Mouse (Mus musculus) hindbrain, embryonic 16.5 days (tissue): ENCODE data around the gene Dynll1. TPM values are rescaled to one million over a fixed set of nuclear protein-coding genes. Genes with fewer than 3 reads are reported as not detected.

ENCODE experiments used
- ATAC-seq: fragments of 200-750 bp; cut with Nextera tagmentation; 2 replicates; pipeline ENCODE4 v1.8.0; 2017; ENCODE audit warnings: moderate TSS enrichment, moderate library complexity
- H3K27ac ChIP-seq: fragments of 300-500 bp; sonication (generic); 2 replicates; pipeline ENCODE4 v1.5.1; 2014; ENCODE audit warnings: low read depth, mild to moderate bottlenecking, control low read depth, low read length, moderate library complexity
- H3K27me3 ChIP-seq: fragments of 300-500 bp; sonication (generic); replicated peaks from 2 replicates; pipeline ENCODE4 v1.6.1; 2014; ENCODE audit warnings: low read length; ENCODE audit not compliant: control insufficient read depth, insufficient read depth
- H3K36me3 ChIP-seq: fragments of 300-500 bp; sonication (generic); 2 replicates; pipeline ENCODE4 v1.6.1; 2014; ENCODE audit warnings: mild to moderate bottlenecking, low read length, moderate library complexity, mixed read lengths; ENCODE audit not compliant: control insufficient read depth, insufficient read depth
- H3K4me1 ChIP-seq: fragments of 300-500 bp; sonication (generic); 2 replicates; pipeline ENCODE4 v1.6.1; 2014; ENCODE audit warnings: low read depth, low read length; ENCODE audit not compliant: control insufficient read depth, insufficient read depth
- H3K4me2 ChIP-seq: fragments of 300-500 bp; sonication (generic); 2 replicates; pipeline ENCODE4 v1.6.1; 2014; ENCODE audit warnings: mild to moderate bottlenecking, low read length, control low read depth, moderate library complexity
- H3K4me3 ChIP-seq: fragments of 300-500 bp; sonication (generic); 2 replicates; pipeline ENCODE4 v1.5.1; 2014; ENCODE audit warnings: mild to moderate bottlenecking, low read length, control low read depth, moderate library complexity
- H3K9ac ChIP-seq: fragments of 300-500 bp; sonication (generic); 2 replicates; pipeline ENCODE4 v1.6.1; 2014; ENCODE audit warnings: low read depth, mild to moderate bottlenecking, control low read depth, low read length, moderate library complexity
- H3K9me3 ChIP-seq: fragments of 300-500 bp; sonication (generic); 2 replicates; pipeline ENCODE4 v1.6.1; 2014; ENCODE audit warnings: mild to moderate bottlenecking, low read length, moderate library complexity; ENCODE audit not compliant: control insufficient read depth
- WGBS: fragments of 180-500 bp; shearing (Covaris S2); extraction: QIAGEN DNeasy Blood & Tissue Kit; methylation state at CpG from one replicate; pipeline ENCODE4 v1.1.7; 2014; 5-methylcytosine and 5-hydroxymethylcytosine counted together
- polyA plus RNA-seq: library from polyadenylated mRNA; unstranded; fragments of >200 nt; fragmentation: Nextera tagmentation; extraction: Ambion mirVana; gene quantifications from 2 replicates; pipeline ENCODE4 v1.2.1, GENCODE M21; 2015

Gene Dynll1
- polyA plus RNA-seq, 1 experiment from 2014 or later = 1,268 TPM

GRCm38 (mm10) chr5:115261141-115261540, 39.7 kb downstream of the Dynll1 start:
- Histone ChIP-seq H3K4me1 (peaks cover 4% of the 10 kb centered on the region), H3K9ac (no peak overlapping the region), H3K27me3 (no peaks in the 10 kb centered on the region), H3K36me3 (peaks cover 25% of the 10 kb centered on the region), H3K27ac (no peak overlapping the region), H3K4me3 (no peak overlapping the region), H3K4me2 (no peak overlapping the region), H3K9me3 (no peaks in the 10 kb centered on the region)
- ATAC-seq = no peak
- 85% methylated on average over 8 of the region's 8 CpGs for WGBS

GRCm38 (mm10) chr5:115260356-115260755, 40.4 kb downstream of the Dynll1 start:
- H3K36me3 ChIP-seq = peaks cover 27% of the 10 kb centered on the region
- no peak overlapping the region for H3K4me3 ChIP-seq
- H3K4me1 ChIP-seq = no peaks in the 10 kb centered on the region
- H3K9me3 ChIP-seq = no peaks in the 10 kb centered on the region
- 84% methylated on average over 6 of the region's 6 CpGs for WGBS
- no peak for ATAC-seq
- H3K27ac ChIP-seq = no peak overlapping the region
- no peaks in the 10 kb centered on the region for H3K27me3 ChIP-seq
- H3K9ac ChIP-seq = no peak overlapping the region
- no peak overlapping the region for H3K4me2 ChIP-seq

GRCm38 (mm10) chr5:115256909-115257546, 43.8 kb downstream of the Dynll1 start:
- 93% methylated on average over 10 of the region's 10 CpGs for WGBS
- ATAC-seq = no peak
- Histone ChIP-seq H3K27ac (no peak overlapping the region), H3K4me3 (no peak overlapping the region), H3K27me3 (no peaks in the 10 kb centered on the region), H3K4me2 (no peak overlapping the region), H3K4me1 (no peaks in the 10 kb centered on the region), H3K36me3 (peaks cover 29% of the 10 kb centered on the region), H3K9me3 (no peaks in the 10 kb centered on the region), H3K9ac (no peak overlapping the region)

GRCm38 (mm10) chr5:115255472-115255871, 45.3 kb downstream of the Dynll1 start:
- no peak overlapping the region for H3K4me3 ChIP-seq
- no peak overlapping the region for H3K4me2 ChIP-seq
- H3K27me3 ChIP-seq = no peaks in the 10 kb centered on the region
- no peak overlapping the region for H3K27ac ChIP-seq
- peaks cover 40% of the 10 kb centered on the region for H3K36me3 ChIP-seq
- ATAC-seq = no peak
- 80% methylated on average over 1 of the region's 1 CpGs for WGBS
- no peaks in the 10 kb centered on the region for H3K4me1 ChIP-seq
- H3K9ac ChIP-seq = no peak overlapping the region
- H3K9me3 ChIP-seq = no peaks in the 10 kb centered on the region

Other genes starting within 250 kb of the Dynll1 start
- gene Gm10401, start 202.7 kb downstream of the Dynll1 start, polyA plus RNA-seq = 32.2 and 35.9 TPM in 2 replicates
- 20.7 and 22.0 TPM in 2 replicates for gene Acads, start 181.7 kb downstream of the Dynll1 start, polyA plus RNA-seq
- gene Unc119b, start 166.0 kb downstream of the Dynll1 start, polyA plus RNA-seq = 31.5 and 36.8 TPM in 2 replicates
- gene Mlec, start 142.8 kb downstream of the Dynll1 start, polyA plus RNA-seq = 23.8 and 31.5 TPM in 2 replicates
- 6.5 and 11.6 TPM in 2 replicates for gene Cabp1, start 106.6 kb downstream of the Dynll1 start, polyA plus RNA-seq
- gene Pop5, start 65.2 kb downstream of the Dynll1 start, polyA plus RNA-seq = 106 and 107 TPM in 2 replicates
- 146 and 180 TPM in 2 replicates for gene Rnf10, start 28.1 kb downstream of the Dynll1 start, polyA plus RNA-seq
- gene Coq5, start 21.3 kb downstream of the Dynll1 start, polyA plus RNA-seq = 61.4 and 62.9 TPM in 2 replicates
- 105 and 128 TPM in 2 replicates for gene Srsf9, start 26.2 kb upstream of the Dynll1 start, polyA plus RNA-seq
- 32.3 and 45.5 TPM in 2 replicates for gene Gatc, start 40.2 kb upstream of the Dynll1 start, polyA plus RNA-seq
- gene Triap1, start 40.2 kb upstream of the Dynll1 start, polyA plus RNA-seq = 51.3 and 52.8 TPM in 2 replicates
- gene Cox6a1, start 48.0 kb upstream of the Dynll1 start, polyA plus RNA-seq = 1,192 and 1,343 TPM in 2 replicates
- gene Msi1, start 128.6 kb upstream of the Dynll1 start, polyA plus RNA-seq = 23.0 and 44.5 TPM in 2 replicates
- gene Pla2g1b, start 165.3 kb upstream of the Dynll1 start, polyA plus RNA-seq = not detected in 2 replicates
- gene Sirt4, start 183.7 kb upstream of the Dynll1 start, polyA plus RNA-seq = 24.8 and 26.8 TPM in 2 replicates
- 19.1 and 23.9 TPM in 2 replicates for gene Pxn, start 205.7 kb upstream of the Dynll1 start, polyA plus RNA-seq